Mouse (Mus musculus) bone marrow macrophage, adult 2 months (primary cell): ENCODE data around the gene Arl5c.

Experiments
- CTCF ChIP-seq: IDR thresholded peaks from 2 replicates; pipeline ENCODE4 v1.5.1; 2012; ENCODE audit warnings: low read depth, mild to moderate bottlenecking, low read length, moderate library complexity
- POLR2A ChIP-seq: IDR thresholded peaks from 2 replicates; pipeline ENCODE4 v1.6.1; 2012; ENCODE audit warnings: mild to moderate bottlenecking, low read depth, low read length, borderline replicate concordance

DNA sequence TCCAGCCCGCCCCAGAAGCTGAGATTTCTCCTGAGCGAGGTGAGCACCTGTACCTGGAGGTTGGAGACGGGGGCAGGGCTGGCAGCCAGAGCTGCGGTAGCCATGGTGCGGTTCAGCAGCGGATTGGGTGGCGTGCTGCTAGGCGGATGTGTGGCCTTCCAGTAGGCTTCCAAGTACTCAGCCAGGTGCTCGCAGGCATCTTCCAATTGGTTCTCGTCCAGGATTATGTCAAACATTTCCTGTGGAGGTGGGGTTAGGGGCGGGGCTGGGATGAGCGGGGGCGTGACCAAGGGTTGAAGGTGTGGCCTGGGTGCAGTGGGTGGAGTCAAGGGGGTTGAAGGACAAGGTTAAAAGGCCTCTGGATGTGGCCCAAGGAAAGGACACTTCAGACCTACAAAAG lies 9.1 kb upstream of the Arl5c start:
- TF ChIP-seq CTCF = no peak
- TF ChIP-seq POLR2A = no peak
